Comparison of ENCODE assay signal across 21 mouse cellular contexts in the genomic region with DNA sequence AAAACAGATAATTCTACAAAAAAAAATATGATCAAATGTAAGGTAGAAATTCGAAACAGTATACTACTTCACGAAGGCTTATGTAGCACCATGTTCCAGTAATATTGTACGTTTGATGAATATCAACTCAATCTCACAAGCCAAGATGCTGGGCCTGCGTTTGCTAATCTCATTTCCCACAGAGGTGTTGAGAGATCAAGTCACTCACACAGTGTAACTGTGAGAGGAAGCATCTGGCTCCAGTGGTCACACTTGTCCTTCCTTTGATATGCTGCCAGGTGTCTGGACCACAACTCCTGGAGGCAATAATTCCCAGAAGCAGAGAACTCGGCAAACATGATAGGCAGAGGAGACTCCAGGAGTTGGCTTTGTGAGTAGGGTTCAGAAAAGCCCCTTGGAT.
"Had no signal": no experiment of that assay in that cellular context is flagged by ENCODE, and none has a peak within 500 bp of the region (broad histone marks: within the 10 kb centered on the region; RNA-seq: fewer than 3 reads in every experiment).

No protein-coding gene starts in this region.

- H3K27me3 ChIP-seq: limb, embryonic 12.5 days; limb, embryonic 15.5 days; megakaryocyte, embryonic 14.5 days; neural tube, embryonic 13.5 days had no signal

- ATAC-seq: intestine, postnatal 0 days; lung, postnatal 0 days; midbrain, embryonic 13.5 days; midbrain, embryonic 16.5 days had no signal

- H3K9ac ChIP-seq: limb, embryonic 12.5 days; limb, embryonic 15.5 days; lung, embryonic 14.5 days; midbrain, embryonic 13.5 days; neural tube, embryonic 13.5 days had no signal

- DNase-seq: kidney, adult 2 months; kidney, postnatal 36 days; layer of hippocampus, postnatal 36 days; left cerebral cortex, postnatal 4 days; lung, embryonic 14.5 days; lung, postnatal 36 days; retina, postnatal 1 day; thymus, postnatal 36 days had no signal

- H3K4me1 ChIP-seq: limb, embryonic 12.5 days; limb, embryonic 15.5 days; midbrain, embryonic 10.5 days; midbrain, embryonic 13.5 days; neural tube, embryonic 13.5 days had no signal

- H3K36me3 ChIP-seq: limb, embryonic 12.5 days; limb, embryonic 15.5 days; midbrain, embryonic 10.5 days; midbrain, embryonic 13.5 days; neural tube, embryonic 13.5 days had no signal

- H3K4me3 ChIP-seq: left cerebral cortex, adult 2 months; limb, embryonic 12.5 days; limb, embryonic 15.5 days; megakaryocyte, embryonic 14.5 days; midbrain, embryonic 10.5 days; midbrain, embryonic 13.5 days; myocyte; neural tube, embryonic 13.5 days had no signal

- H3K9me3 ChIP-seq: limb, embryonic 12.5 days; limb, embryonic 15.5 days; megakaryocyte, embryonic 14.5 days; midbrain, embryonic 10.5 days; midbrain, embryonic 13.5 days; neural tube, embryonic 13.5 days had no signal

- H3K27ac ChIP-seq: kidney, postnatal 0 days; left cerebral cortex, adult 2 months; limb, embryonic 12.5 days; limb, embryonic 15.5 days; midbrain, embryonic 10.5 days; midbrain, embryonic 13.5 days; neural tube, embryonic 13.5 days; stomach, postnatal 0 days had no signal

- H3K4me2 ChIP-seq: limb, embryonic 12.5 days; limb, embryonic 15.5 days; lung, embryonic 14.5 days; midbrain, embryonic 13.5 days; neural tube, embryonic 13.5 days had no signal
